In genomic region chr2:156718793-156719192, GRCm38 (mm10) we compare ENCODE assay signal across 8 mouse cellular contexts. TPM values are rescaled to one million over a fixed set of nuclear protein-coding genes. Genes with fewer than 3 reads are reported as not detected.
DNase-seq lines count a peak whose midpoint lies in the region; ATAC-seq and TF ChIP-seq lines count a peak whose summit lies in the region.

No protein-coding gene starts in this region.

- no peak for TF ChIP-seq POLR2A in kidney, adult 2 months (IDR thresholded peaks at IDR 0.05; ENCODE audit: low read depth, low read length)

- H3K9me3 ChIP-seq in stomach, embryonic 14.5 days (ENCODE audit: control insufficient read depth, low read depth, low read length): no peaks in the 10 kb centered on the region
- no peaks in the 10 kb centered on the region for H3K9me3 ChIP-seq in stomach, postnatal 0 days (ENCODE audit: control insufficient read depth, low read length)

- no peak for ATAC-seq in stomach, embryonic 14.5 days (ENCODE audit: insufficient number of reproducible peaks, insufficient read depth, low FRiP score, low read depth)
- no peak for ATAC-seq in stomach, postnatal 0 days (ENCODE audit: low FRiP score, low TSS enrichment)

- TF ChIP-seq CTCF in stomach, postnatal 0 days (IDR thresholded peaks at IDR 0.05; ENCODE audit: low read depth): no peak
- TF ChIP-seq CTCF in kidney, adult 2 months (conservative IDR thresholded peaks at IDR 0.05; ENCODE audit: insufficient read depth, insufficient read length, low read depth, low read length): no peak

- no peak overlapping the region for H3K4me3 ChIP-seq in stomach, embryonic 14.5 days (ENCODE audit: low read depth, low read length)
- H3K4me3 ChIP-seq in stomach, postnatal 0 days (ENCODE audit: low read depth, low read length): no peak overlapping the region
- H3K4me3 ChIP-seq in kidney, adult 2 months (ENCODE audit: insufficient read depth, low read depth, low read length): no peak overlapping the region

- no peak overlapping the region for H3K4me2 ChIP-seq in stomach, embryonic 14.5 days (replicated peaks; ENCODE audit: low read depth, low read length)
- H3K4me2 ChIP-seq in stomach, postnatal 0 days (replicated peaks; ENCODE audit: low read depth): no peak overlapping the region

- peak; percentile 95 for DNase-seq in heart, adult 11 months
- DNase-seq in heart, postnatal 36 days: no peak
- no peak for DNase-seq in stomach, postnatal 0 days (ENCODE audit: low spot score)
- DNase-seq in kidney, adult 2 months: peak; percentile 66
- peak; percentile 48 for DNase-seq in yolk sac, embryonic 10.5 days (ENCODE audit: low spot score)
- no peak for DNase-seq in urinary bladder, postnatal 4 days (ENCODE audit: low spot score in 2 of 2)
- DNase-seq in layer of hippocampus, postnatal 25 days (ENCODE audit: extremely low spot score in 1 of 2, low spot score in 1 of 2): no peak

- 73% methylated on average over 5 of the region's 5 CpGs for WGBS in stomach, embryonic 14.5 days
- WGBS in stomach, postnatal 0 days: 64% methylated on average over 5 of the region's 5 CpGs
- 55% methylated on average over 5 of the region's 5 CpGs for WGBS in kidney, adult 2 months

- peaks cover 42% of the 10 kb centered on the region for H3K4me1 ChIP-seq in stomach, embryonic 14.5 days (ENCODE audit: control insufficient read depth, insufficient read depth, low read length)
- peaks cover 13% of the 10 kb centered on the region for H3K4me1 ChIP-seq in stomach, postnatal 0 days (replicated peaks; ENCODE audit: control insufficient read depth, insufficient read depth)
- H3K4me1 ChIP-seq in kidney, adult 2 months (ENCODE audit: control insufficient read depth, insufficient read depth, low read length): peaks cover 24% of the 10 kb centered on the region

- no peaks in the 10 kb centered on the region for H3K27me3 ChIP-seq in stomach, embryonic 14.5 days (ENCODE audit: control insufficient read depth, insufficient read depth, low read length)
- no peaks in the 10 kb centered on the region for H3K27me3 ChIP-seq in stomach, postnatal 0 days (ENCODE audit: control insufficient read depth, insufficient read depth, low read length)
- H3K27me3 ChIP-seq in kidney, adult 2 months (replicated peaks; ENCODE audit: control insufficient read depth, insufficient read depth, low read length): no peaks in the 10 kb centered on the region

- intact Hi-C loops in heart, postnatal 36 days (cut with DNase I): loop anchor here (5.0 kb wide), 1 partner anchor 171 kb away; the partner anchor contains the start of gene Aar2

- H3K27ac ChIP-seq in stomach, embryonic 14.5 days (ENCODE audit: low read length): 0 out of 2 replicates have a peak overlapping the region, but pooled peaks have one; percentile 21
- H3K27ac ChIP-seq in stomach, postnatal 0 days (replicated peaks): no peak overlapping the region
- no peak overlapping the region for H3K27ac ChIP-seq in kidney, adult 2 months (ENCODE audit: insufficient read depth, low read depth, low read length)

- H3K9ac ChIP-seq in stomach, embryonic 14.5 days (replicated peaks; ENCODE audit: low read depth, low read length): no peak overlapping the region
- H3K9ac ChIP-seq in stomach, postnatal 0 days (ENCODE audit: low read length): no peak overlapping the region

- no peaks in the 10 kb centered on the region for H3K36me3 ChIP-seq in stomach, embryonic 14.5 days (ENCODE audit: control insufficient read depth, insufficient read depth, low read length)
- H3K36me3 ChIP-seq in stomach, postnatal 0 days (ENCODE audit: control insufficient read depth, insufficient read depth, low read length): no peaks in the 10 kb centered on the region
- H3K36me3 ChIP-seq in kidney, adult 2 months (ENCODE audit: control insufficient read depth, insufficient read depth, low read length): no peaks in the 10 kb centered on the region

- TF ChIP-seq EP300 in stomach, postnatal 0 days (optimal IDR thresholded peaks at IDR 0.05): no peak

RNA-seq across cellular contexts. Expression of gene Myl9, which starts 56.4 kb away (rescaled TPM):
- 100 to 1,000 TPM in 1 of 2 experiments, 10 to 100 TPM in 1; 97.9 to 115 TPM for total RNA-seq in heart, postnatal 36 days (2021)
- polyA plus RNA-seq in stomach, embryonic 14.5 days (2014; fragmentation: Nextera tagmentation; extraction: Ambion mirVana): 1,732 and 1,736 TPM in 2 replicates
- 2,268 and 2,333 TPM in 2 replicates for polyA plus RNA-seq in stomach, postnatal 0 days (2015; fragmentation: Nextera tagmentation; extraction: Ambion mirVana)
- polyA plus RNA-seq in kidney, adult 2 months (2012; rRNA removed): 155 and 157 TPM in 2 replicates
- 10 to 100 TPM; 14.3 to 18.8 TPM for total RNA-seq in layer of hippocampus, postnatal 25 days (2021)

Comparison
In these comparisons a context has a peak if more than half of its experiments do, and no peak if none do; other contexts are left out.
1. DNase-seq: peak in heart, adult 11 months (single experiment), kidney, adult 2 months (single experiment) and yolk sac, embryonic 10.5 days (single experiment); none in heart, postnatal 36 days (0 of 2), stomach, postnatal 0 days (single experiment), urinary bladder, postnatal 4 days (0 of 2) and layer of hippocampus, postnatal 25 days (0 of 2).
2. RNA of gene Myl9, which starts 56.4 kb away (polyA plus RNA-seq): 2,268 to 2,333 TPM in stomach, postnatal 0 days and 1,732 to 1,736 TPM in stomach, embryonic 14.5 days; 155 to 157 TPM in kidney, adult 2 months; every median in the first group is over 10 times any median in the second.